Mouse (Mus musculus) frontal cortex, postnatal 14 days (tissue): ENCODE data around the gene Plekha5.

Experiments
- DNase-seq, 2 experiments: peaks; one replicate each; pipeline ENCODE4 v3.0.0; 2022; ENCODE audit warnings: low spot score in 2 of 2

Gene Plekha5

DNA sequence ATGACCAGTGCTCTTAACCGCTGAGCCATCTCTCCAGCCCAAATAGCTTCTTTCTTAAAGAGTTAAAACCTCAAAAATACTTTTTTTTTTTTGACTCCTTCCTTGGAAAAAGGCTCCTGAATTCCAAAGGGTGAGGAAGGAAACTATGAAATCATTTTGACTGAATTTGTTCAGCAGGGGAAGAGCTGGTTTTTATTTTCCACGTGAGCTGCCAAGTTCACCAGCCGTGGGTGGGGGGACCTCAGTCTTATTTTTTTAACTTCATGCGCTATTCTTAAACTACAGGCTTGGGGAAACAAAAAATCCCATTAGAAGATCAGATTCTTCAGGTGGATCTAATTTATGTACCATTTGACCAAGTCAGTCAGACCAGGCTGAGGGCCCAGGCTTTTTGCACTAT is 187.4 kb downstream of the Plekha5 start:
- DNase-seq, result no peak

DNA sequence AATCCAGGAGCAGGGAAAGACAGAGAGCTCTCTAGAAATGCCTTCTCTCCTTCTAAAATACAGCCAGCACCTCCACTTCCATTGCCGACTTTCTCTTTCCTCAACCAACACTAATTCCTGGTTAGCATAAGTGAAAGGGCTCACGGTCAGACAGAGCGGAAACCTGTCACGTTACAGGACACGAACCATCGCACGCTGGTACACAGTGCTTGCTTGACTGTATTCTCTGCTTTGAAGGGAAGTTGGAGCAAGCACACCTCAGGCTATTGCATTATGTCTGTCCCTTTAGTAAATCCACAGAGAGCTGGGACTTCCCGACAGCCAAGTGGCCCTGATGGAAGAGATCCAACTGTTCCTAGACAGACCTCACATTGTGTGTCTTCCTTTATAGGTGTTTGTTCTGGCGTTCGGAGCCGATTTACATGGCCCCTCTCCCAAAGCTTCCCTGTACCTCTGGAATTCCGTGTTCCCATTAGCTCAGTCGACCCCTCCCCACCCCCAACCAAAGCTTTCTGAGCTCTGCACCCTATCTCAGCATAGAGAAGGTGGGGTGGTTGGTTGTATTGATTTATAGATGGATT is 188.1 kb downstream of the Plekha5 start:
- no peak for DNase-seq

DNA sequence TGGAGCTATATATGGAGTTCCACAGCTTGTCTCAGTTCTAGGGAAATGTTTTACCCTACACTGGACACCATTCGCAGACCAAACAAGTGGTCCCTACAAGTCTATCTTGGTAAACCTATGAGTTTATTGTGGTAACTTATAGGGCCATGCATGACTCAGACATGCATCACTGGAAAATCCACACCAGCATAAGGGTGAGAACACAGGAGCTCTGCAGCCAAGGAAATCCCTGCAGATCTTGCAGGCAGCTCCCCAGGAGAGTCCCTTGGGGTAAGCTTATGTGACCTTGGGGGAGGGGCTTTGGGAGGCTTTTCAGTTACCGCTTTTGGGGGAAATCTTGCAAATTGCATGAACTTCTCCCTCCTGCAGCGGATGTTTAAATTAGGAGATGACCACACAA is 190.0 kb downstream of the Plekha5 start:
- no peak for DNase-seq

DNA sequence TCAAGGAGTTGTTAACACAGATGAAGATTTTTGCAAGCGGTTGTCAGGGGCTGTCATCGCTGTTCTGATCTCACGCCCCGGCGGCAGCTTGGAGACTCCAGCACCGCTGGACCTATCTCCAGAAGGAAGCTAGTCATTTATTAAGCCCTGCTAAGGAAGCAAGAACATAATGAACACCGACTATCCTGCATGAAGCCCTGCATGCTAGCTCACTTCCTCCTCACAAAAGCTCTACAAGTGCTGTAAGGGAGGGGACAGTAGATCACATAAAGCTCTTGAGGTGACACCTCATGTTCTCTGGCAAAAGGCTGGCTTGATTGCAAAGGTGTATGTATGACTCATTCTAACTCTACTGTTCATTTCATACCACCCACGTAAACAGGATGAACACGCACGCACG is 190.9 kb downstream of the Plekha5 start:
- no peak for DNase-seq

DNA sequence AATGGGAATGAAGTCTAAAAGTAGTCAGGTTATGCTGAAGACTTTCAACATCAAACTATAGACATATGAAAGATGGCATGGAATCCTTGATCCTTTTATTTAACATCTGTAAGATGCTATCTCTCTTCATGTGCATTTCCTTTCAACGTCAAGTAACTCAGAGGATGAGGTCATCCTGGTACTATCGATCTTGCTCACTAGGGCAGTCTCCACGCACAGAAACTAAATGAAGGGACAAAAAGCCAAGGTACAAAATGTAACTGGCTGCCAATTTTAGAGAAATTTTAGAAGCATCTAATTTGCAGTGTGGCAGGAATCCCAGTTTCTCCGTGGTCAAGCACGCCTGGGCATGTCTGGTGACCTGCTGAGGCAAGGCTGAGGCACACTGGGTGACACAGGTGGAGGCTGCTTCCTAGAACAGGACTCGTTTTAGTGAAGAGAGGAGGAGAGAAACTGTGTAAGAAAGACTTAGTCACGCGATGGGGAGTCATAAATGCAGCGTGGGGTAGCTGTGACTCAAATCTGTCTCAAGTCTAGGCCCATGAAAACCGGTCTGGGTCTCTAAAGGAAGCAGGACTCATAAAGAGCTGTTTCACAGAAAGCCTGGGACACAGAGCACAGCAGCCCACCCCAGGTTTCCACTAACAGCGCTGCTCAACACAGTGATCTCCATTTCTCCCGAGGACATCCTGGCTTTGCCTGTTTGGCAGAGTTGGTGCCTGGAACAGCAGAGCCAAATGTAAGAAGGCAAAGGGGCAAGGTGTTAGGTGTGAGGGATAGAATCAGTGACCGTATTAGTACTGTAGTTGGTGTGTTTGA is 196.9 kb downstream of the Plekha5 start:
- no peak for DNase-seq

DNA sequence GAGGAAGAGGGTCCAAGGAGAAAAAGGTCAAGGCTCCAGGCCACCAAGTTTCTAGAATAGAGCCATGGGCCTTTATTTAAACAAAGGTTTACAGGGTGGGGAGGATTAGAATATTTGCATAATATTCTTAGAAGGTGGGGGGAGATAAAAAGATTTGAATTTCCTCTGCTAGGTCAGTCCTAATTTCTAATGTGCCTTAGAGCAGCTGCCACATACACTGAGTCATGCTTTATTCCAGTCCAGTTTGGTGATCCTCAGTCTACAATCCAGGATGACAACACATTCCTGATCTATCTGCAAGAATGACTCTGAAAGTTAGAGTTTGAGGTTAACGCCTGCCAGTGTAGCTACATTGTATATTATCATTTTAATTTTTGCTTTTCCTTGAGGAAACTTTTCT is 197.8 kb downstream of the Plekha5 start:
- no peak for DNase-seq

DNA sequence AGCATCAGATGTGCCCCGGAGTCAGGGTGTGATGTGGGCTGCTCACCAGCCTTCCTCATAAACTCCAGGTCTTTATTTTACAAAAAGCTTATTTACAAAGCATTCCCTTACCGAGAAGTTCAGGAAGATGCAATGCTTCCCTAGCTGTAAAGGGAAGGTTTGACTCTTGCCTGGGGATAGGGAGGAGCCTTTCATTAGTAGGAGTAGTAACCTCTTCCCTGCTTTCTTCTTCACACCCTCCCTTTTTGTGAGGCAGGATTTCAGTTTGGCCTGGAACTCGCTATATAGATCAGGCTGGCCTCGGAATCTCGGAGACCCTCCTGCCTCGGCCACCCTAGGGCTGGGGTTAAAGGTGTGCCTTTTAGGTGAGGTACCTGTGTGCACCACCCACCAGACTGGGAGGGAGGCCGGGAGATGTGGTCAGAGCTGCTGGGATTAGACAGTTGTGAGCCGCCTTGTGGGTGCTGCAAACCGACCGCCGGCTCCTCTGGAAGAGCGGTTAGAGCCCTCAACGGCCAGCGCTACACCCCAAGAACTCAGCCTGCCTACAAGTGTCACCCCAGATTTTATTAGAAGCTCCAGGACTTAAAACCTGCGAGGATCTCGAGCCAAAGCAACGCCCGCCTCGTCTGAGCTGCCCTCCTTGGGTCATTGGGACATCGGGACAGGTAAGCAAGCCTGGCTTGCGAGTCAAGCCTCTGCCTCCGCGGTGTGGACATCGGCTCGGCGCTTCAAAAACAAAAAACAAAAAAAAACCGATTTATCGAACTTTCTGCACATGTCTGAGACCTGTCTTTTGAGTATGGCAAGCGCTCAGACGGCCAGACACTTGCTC is 198.8 kb downstream of the Plekha5 start, which contains the start of gene Aebp2:
Gene Aebp2, plus strand, starts transcription at position 273 of the 835 bp plus-strand sequence.
- no peak for DNase-seq

DNA sequence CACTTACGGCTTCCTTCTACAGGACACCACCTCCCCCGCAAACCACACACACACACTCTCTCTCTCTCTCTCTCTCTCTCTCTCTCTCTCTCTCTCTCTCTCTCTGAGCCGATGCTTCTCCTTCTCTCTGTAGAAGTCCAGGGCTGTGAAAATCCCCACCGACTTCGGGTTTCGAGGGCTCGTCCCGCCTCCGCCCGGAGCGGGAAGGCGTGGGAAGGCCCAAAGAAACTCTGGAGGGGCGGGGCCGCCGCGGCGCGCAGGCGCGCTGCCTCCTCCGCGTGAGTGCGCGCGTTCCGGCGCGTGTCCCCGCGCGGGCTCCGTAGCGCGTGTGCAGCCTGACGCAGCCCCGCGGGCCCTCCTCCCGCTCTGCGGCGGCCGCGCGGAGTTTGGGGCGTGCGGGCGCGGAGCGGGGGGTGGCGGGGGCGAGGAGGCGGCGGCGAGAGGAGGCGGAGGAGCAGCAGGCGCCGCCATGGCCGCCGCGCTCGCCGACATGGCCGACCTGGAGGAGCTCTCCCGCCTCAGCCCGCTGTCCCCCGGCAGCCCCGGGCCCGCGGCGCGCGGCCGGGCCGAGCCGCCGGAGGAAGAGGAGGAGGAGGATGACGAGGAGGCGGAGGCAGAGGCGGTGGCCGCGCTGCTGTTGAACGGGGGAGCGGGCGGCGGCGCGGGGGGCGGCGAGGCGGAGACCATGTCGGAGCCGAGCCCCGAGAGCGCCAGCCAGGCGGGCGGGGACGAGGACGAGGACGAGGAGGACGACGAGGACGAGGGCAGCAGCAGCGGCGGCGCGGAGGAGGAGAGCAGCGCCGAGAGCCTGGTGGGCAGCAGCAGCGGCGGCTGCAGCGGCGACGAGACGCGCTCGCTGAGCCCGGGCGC is 199.6 kb downstream of the Plekha5 start:
- DNase-seq, result peak; percentile 88 to 90

DNA sequence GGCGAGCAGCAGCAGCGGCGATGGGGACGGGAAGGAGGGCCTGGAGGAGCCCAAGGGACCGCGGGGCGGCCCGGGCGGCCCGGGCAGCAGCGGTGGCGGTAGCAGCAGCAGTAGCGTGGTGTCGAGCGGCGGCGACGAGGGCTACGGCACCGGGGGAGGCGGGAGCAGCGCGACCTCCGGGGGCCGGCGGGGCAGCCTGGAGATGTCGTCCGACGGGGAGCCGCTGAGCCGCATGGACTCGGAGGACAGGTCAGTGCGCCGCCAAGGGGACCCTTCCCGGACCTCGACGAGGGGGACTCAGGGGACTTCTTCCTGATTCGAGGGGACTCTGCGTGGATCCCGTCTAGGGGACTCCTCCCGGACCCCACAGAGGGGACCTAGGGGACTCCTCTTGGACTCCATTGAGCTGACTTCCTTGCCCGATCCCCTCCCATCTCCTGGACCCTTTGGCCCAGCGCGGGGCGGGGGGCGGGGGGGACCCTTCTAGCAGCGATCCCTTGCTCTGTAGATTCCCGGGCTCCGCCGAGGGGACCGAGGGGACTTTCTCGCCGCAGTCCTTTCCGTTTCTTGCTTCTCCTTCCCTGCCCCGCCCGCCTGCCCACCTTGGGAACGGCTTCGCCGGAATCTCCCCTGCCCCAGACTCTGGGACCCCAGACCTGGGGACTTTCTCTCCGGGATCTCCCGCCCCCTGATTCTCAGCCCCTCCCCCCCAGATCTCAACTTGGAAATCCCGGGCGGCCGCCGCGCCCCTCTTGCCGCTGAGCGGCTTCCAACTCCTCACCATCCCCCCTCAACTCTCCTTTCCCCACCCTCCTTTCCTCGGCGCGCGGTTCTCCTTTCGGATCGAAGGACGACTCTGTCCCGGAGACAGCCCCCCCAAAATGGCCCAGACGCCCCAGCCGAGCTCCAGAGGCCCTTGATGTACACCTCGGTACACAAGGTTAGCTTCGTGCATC is 200.5 kb downstream of the Plekha5 start:
- peak in 1 of 2 experiments; percentile 29 for DNase-seq

DNA sequence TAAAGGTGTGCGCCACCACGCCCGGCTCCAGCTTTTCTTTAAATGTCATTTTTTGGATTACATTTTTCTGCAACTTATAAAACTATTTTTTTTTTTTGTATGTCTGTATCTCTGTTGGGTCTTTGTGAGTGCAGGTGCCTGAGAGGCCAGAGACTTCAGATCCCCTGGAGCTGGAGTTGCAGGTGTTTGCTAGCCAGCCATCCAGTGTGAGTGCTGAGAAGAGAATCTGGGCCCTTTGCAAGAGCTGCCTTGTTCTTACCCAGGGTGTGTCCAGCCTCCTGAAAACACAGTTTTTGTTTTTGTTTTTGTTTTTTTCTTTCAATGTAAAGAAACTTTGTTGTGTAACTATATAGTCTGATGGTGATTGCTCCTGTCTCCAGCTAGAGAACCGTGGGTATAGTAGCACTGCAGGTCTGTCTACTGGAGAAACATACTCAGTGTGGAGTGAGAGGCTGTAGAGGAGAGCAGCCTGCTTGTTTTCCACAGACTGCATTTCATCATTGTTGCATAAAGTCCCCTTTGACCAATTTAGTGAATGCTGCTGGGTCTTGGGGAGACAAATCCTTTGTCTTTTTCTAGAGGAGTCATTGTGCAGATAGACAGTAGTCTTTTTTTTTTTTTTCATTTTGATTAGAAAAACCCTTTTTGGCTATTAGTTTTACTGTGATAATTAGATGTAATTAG is 205.5 kb downstream of the Plekha5 start:
- DNase-seq, result no peak

DNA sequence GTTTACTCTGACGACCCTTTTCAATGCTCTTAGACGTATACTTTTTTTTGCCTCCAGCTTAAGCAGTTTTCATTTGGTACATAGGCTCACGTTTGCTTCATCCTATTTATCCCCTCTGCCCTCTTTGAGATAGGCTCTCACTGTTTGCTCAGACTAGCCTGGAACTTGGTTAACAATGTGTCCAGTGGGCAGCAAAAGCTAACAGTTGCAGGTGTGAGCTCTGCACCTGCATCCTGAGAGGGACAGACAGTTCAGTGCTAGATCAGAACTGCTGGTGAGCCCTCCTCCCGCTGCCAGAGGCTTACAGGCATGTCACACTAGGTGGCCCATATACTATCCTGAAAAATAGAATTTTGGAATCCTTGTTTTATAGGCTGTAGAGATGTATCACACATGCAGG is 206.5 kb downstream of the Plekha5 start:
- DNase-seq, result no peak

DNA sequence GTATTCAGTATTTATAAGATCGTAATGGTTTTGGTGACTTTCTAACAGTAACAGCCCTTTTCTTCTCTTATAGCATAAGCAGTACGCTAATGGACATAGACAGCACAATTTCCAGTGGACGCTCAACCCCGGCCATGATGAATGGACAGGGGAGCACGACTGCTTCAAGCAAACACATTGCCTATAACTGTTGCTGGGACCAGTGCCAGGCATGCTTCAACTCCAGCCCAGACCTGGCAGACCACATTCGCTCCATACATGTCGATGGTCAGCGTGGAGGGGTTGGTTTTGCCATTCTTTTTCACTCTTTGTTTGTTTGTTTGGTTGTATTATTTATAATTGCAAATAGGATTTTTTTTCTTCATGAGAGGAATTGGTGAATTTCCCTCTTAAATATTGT is 209.8 kb downstream of the Plekha5 start:
- DNase-seq, result no peak

DNA sequence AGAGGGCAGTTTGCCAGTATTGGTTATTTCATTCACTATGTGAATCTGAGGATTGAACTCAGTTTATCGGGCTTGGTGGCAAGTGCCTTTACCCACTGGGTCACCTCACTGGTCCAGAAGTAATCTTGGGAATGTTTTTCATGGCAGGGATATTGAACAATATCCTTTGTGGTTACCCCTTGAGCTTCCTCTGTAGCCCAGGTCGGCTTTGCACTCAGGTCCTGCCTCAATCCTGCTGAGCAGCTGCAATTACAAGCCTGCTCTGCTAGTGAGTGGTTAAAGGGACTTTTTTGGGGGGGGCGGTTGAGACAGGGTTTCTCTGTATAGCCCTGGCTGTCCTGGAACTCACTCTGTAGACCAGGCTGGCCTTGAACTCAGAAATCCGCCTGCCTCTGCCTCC is 212.4 kb downstream of the Plekha5 start:
- no peak for DNase-seq

DNA sequence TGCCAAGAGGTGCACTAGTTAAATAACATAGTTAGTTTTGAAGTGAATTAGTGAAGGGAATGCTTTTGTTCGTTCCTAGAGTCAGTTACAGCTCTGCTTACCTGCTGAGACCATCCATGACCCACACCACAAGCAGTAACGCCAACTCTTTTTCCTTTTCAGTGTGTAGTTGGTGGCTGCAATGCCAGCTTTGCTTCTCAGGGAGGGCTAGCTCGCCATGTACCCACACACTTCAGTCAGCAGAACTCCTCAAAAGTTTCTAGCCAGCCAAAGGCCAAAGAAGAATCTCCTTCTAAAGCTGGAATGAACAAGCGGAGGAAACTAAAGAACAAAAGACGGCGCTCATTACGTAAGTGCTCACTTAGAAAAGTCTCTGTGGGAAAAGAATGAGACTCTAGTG is 218.2 kb downstream of the Plekha5 start:
- DNase-seq, result no peak

DNA sequence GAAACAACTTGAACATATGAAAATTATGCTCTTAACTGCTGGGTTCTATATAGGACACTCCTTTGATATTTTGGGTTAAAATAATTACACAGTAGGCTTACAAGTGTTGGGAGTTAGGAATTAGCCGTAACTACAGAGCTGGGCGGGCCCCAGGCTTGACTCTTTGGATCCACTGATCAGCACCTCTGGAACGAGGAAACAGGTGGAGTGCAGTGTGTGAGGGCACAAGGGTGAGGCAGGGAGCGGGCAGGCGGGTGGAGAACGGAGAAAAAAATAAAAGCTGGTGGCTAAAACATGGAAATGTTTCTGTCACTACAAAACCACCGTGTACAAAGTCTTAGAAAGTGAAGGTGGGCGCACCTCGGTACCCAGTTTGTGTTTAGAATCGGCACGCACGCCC is 218.8 kb downstream of the Plekha5 start:
- DNase-seq, result no peak

DNA sequence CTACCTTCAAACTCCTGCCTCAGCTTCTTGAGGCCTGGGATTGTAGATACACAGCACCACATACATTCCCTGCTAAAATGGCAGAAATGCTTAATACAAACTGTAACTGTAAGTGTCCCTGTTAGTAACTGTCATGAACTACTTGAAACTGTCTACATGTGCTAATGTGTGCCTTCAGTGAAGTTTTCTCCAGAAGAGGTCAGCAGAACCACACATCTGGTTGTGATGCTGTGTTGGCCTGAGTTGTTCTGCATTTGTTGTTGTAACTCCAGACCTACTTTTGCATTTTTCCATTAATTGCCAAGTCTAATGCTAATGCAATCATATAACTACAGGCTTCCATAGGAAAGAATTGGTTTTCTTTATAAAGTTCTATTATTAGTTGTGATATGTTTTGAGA is 222.1 kb downstream of the Plekha5 start:
- no peak for DNase-seq
